In genomic region chr10:112138050-112138870, GRCm38 (mm10) we compare ENCODE assay signal across 8 mouse cellular contexts. TPM values are rescaled to one million over a fixed set of nuclear protein-coding genes. Genes with fewer than 3 reads are reported as not detected.
DNase-seq lines count a peak whose midpoint lies in the region; ATAC-seq and TF ChIP-seq lines count a peak whose summit lies in the region.

No protein-coding gene starts in this region.

- H3K4me1 ChIP-seq in testis, adult 2 months (ENCODE audit: control insufficient read depth, insufficient read depth, low read length), result no peaks in the 10 kb centered on the region
- no peaks in the 10 kb centered on the region for H3K4me1 ChIP-seq in heart, postnatal 0 days (ENCODE audit: control insufficient read depth, insufficient read depth)
- no peaks in the 10 kb centered on the region for H3K4me1 ChIP-seq in lung, embryonic 14.5 days (ENCODE audit: insufficient read depth)

- peak overlapping the region; percentile 41 for H3K4me2 ChIP-seq in heart, postnatal 0 days (ENCODE audit: low read depth, low read length)
- peak overlapping the region; percentile 47 for H3K4me2 ChIP-seq in lung, embryonic 14.5 days

- peak overlapping the region; percentile 27; the same call in 1 of the 2 replicates for H3K4me3 ChIP-seq in testis, adult 2 months (ENCODE audit: control insufficient read depth, low read depth, low read length)
- H3K4me3 ChIP-seq in heart, postnatal 0 days (ENCODE audit: low read depth, low read length), result peak overlapping the region; percentile 25
- peak overlapping the region; percentile 46 for H3K4me3 ChIP-seq in layer of hippocampus, adult 2 months
- peak overlapping the region; percentile 27 for H3K4me3 ChIP-seq in lung, embryonic 14.5 days (ENCODE audit: low read depth, low read length)

- no peak overlapping the region for H3K9ac ChIP-seq in heart, postnatal 0 days (replicated peaks; ENCODE audit: low read depth, low read length)
- no peak overlapping the region for H3K9ac ChIP-seq in lung, embryonic 14.5 days

- 17% methylated on average over 9 of the region's 9 CpGs for WGBS in heart, postnatal 0 days
- 24% methylated on average over 9 of the region's 9 CpGs for WGBS in lung, embryonic 14.5 days

- no peak for DNase-seq in testis, postnatal 10 days (ENCODE audit: low spot score)
- DNase-seq in cerebellum, postnatal 36 days, result peak; percentile 10 to 11
- DNase-seq in heart, postnatal 0 days (ENCODE audit: low spot score), result peak; percentile 69
- DNase-seq in layer of hippocampus, adult 2 months (ENCODE audit: low spot score in 2 of 2), result peak; percentile 57 to 62
- DNase-seq in lung, embryonic 14.5 days, result peak; percentile 84
- no peak for DNase-seq in gastrocnemius, postnatal 25 days

- TF ChIP-seq EP300 in heart, postnatal 0 days (IDR thresholded peaks at IDR 0.05; ENCODE audit: low read depth), result no peak

- TF ChIP-seq POLR2A in testis, adult 2 months (IDR thresholded peaks at IDR 0.05; ENCODE audit: control insufficient read depth, low read depth, low read length), result no peak

- ATAC-seq in heart, postnatal 0 days (ENCODE audit: insufficient read depth, low read depth), result no peak
- peak; percentile 76; the same call in 1 of the 2 replicates for ATAC-seq in lung, embryonic 14.5 days (ENCODE audit: insufficient read depth)
- ATAC-seq in neutrophil, adult 5-6 weeks (ENCODE audit: extremely low read depth, insufficient number of reproducible peaks, low FRiP score, poor library complexity, severe bottlenecking), result peak; percentile 77

- no peaks in the 10 kb centered on the region for H3K9me3 ChIP-seq in heart, postnatal 0 days (replicated peaks; ENCODE audit: control insufficient read depth, low read length)
- no peaks in the 10 kb centered on the region for H3K9me3 ChIP-seq in lung, embryonic 14.5 days (ENCODE audit: low read depth, low read length)

- H3K27ac ChIP-seq in testis, adult 2 months (ENCODE audit: control insufficient read depth, insufficient read depth, low read depth, low read length), result no peak overlapping the region
- H3K27ac ChIP-seq in heart, postnatal 0 days (ENCODE audit: low read depth), result no peak overlapping the region
- H3K27ac ChIP-seq in layer of hippocampus, adult 2 months, result no peak overlapping the region
- H3K27ac ChIP-seq in lung, embryonic 14.5 days (ENCODE audit: low read depth), result no peak overlapping the region

- H3K36me3 ChIP-seq in testis, adult 2 months (ENCODE audit: control insufficient read depth, insufficient read depth, low read length), result no peaks in the 10 kb centered on the region
- no peaks in the 10 kb centered on the region for H3K36me3 ChIP-seq in heart, postnatal 0 days (replicated peaks; ENCODE audit: control insufficient read depth, insufficient read depth, low read length)
- H3K36me3 ChIP-seq in lung, embryonic 14.5 days (ENCODE audit: insufficient read depth), result no peaks in the 10 kb centered on the region

- no peaks in the 10 kb centered on the region for H3K27me3 ChIP-seq in testis, adult 2 months (ENCODE audit: control insufficient read depth, insufficient read depth, low read length)
- no peaks in the 10 kb centered on the region for H3K27me3 ChIP-seq in heart, postnatal 0 days (ENCODE audit: control insufficient read depth, insufficient read depth, low read length)
- H3K27me3 ChIP-seq in lung, embryonic 14.5 days (ENCODE audit: insufficient read depth, low read length), result no peaks in the 10 kb centered on the region

- no peak for TF ChIP-seq CTCF in testis, adult 2 months (IDR thresholded peaks at IDR 0.05; ENCODE audit: control insufficient read depth, insufficient read depth, insufficient replicate concordance, low read depth, low read length)
- peak; percentile 61 for TF ChIP-seq CTCF in heart, postnatal 0 days (IDR thresholded peaks at IDR 0.05; ENCODE audit: low read depth)
- peak; percentile 83 for TF ChIP-seq CTCF in layer of hippocampus, adult 2 months (conservative IDR thresholded peaks at IDR 0.05)
- peak; percentile 66 for TF ChIP-seq CTCF in lung, embryonic 14.5 days (IDR thresholded peaks at IDR 0.05; ENCODE audit: low read depth)

RNA-seq across cellular contexts. Expression of gene Glipr1l3, which starts 21.9 kb away (rescaled TPM):
- polyA plus RNA-seq in testis, adult 2 months (2012; rRNA removed), result 20.0 and 24.9 TPM in 2 replicates
- not detected in 2 replicates for total RNA-seq in heart, postnatal 0 days (2014; rRNA removed; ENCODE audit: low replicate concordance)
- not detected in 2 replicates for polyA plus RNA-seq in heart, postnatal 0 days (2015; fragmentation: Nextera tagmentation; extraction: Ambion mirVana)
- total RNA-seq in layer of hippocampus, adult 2 months (2021), result not detected
- polyA plus RNA-seq in lung, embryonic 14.5 days (2014; fragmentation: Nextera tagmentation; extraction: Ambion mirVana), result not detected in 2 replicates
- total RNA-seq in neutrophil, adult 5-6 weeks (2017), result not detected in 2 replicates
- not detected for total RNA-seq in gastrocnemius, postnatal 25 days (2021)

RNA-seq across cellular contexts. Expression of gene Caps2, which starts 25.2 kb away (rescaled TPM):
- 3.7 and 4.8 TPM in 2 replicates for polyA plus RNA-seq in testis, adult 2 months (2012; rRNA removed)
- not detected in 2 replicates for total RNA-seq in heart, postnatal 0 days (2014; rRNA removed; ENCODE audit: low replicate concordance)
- 0.04 and 0.07 TPM in 2 replicates for polyA plus RNA-seq in heart, postnatal 0 days (2015; fragmentation: Nextera tagmentation; extraction: Ambion mirVana)
- total RNA-seq in layer of hippocampus, adult 2 months (2021), result under 1 TPM in 1 of 2 experiments, not detected in 1; 0.26 TPM
- 0.51 and 0.61 TPM in 2 replicates for polyA plus RNA-seq in lung, embryonic 14.5 days (2014; fragmentation: Nextera tagmentation; extraction: Ambion mirVana)
- total RNA-seq in neutrophil, adult 5-6 weeks (2017), result not detected in 2 replicates
- not detected for total RNA-seq in gastrocnemius, postnatal 25 days (2021)

RNA-seq across cellular contexts. Expression of gene Glipr1l2, which starts 55.1 kb away (rescaled TPM):
- polyA plus RNA-seq in testis, adult 2 months (2012; rRNA removed), result 18.4 and 28.1 TPM in 2 replicates
- not detected in 2 replicates for total RNA-seq in heart, postnatal 0 days (2014; rRNA removed; ENCODE audit: low replicate concordance)
- not detected in 2 replicates for polyA plus RNA-seq in heart, postnatal 0 days (2015; fragmentation: Nextera tagmentation; extraction: Ambion mirVana)
- total RNA-seq in layer of hippocampus, adult 2 months (2021), result not detected
- polyA plus RNA-seq in lung, embryonic 14.5 days (2014; fragmentation: Nextera tagmentation; extraction: Ambion mirVana), result not detected in 2 replicates
- total RNA-seq in neutrophil, adult 5-6 weeks (2017), result not detected in 2 replicates
- total RNA-seq in gastrocnemius, postnatal 25 days (2021), result not detected

Comparison
In these comparisons a context has a peak if more than half of its experiments do, and no peak if none do; other contexts are left out.
1. DNase-seq: peak in cerebellum, postnatal 36 days (2 of 2), heart, postnatal 0 days (single experiment), layer of hippocampus, adult 2 months (2 of 2) and lung, embryonic 14.5 days (single experiment); none in testis, postnatal 10 days (single experiment) and gastrocnemius, postnatal 25 days (single experiment).
2. Peak in every context shown above with its lines, with median percentiles within 50 percentile points of each other: H3K4me3 ChIP-seq.